Mouse (Mus musculus) frontal cortex, adult 2 months (tissue): ENCODE measurements at regions not wholly inside any gene's neighbourhood (a gene's known extent, or its start where the extent isn't known, plus 50 kb on each side); places are given as distances from the start of the nearest gene placed in this dataset.
"Not testable (repeated sequence)": the region's sequence is repeated elsewhere in the genome, so short reads cannot be mapped to it uniquely, and the experiment has no call there.

Experiments
- DNase-seq, 2 experiments: peaks; one replicate each; pipeline ENCODE4 v3.0.0; 2022; ENCODE audit warnings: low spot score in 1 of 2; ENCODE audit errors: extremely low spot score in 1 of 2

- not testable (repeated sequence) for DNase-seq
Measured at GRCm38 (mm10) chr6:64948839-64949238, 93.5 kb upstream of the Smarcad1 start.

GRCm38 (mm10) chr6:64961608-64962486, 80.5 kb upstream of the Smarcad1 start:
- no peak for DNase-seq

GRCm38 (mm10) chr6:64962612-64963011, 79.8 kb upstream of the Smarcad1 start:
- DNase-seq = no peak

- DNase-seq = no peak
Measured at GRCm38 (mm10) chr6:64964664-64965063, 77.7 kb upstream of the Smarcad1 start.

- DNase-seq = no peak
Measured at GRCm38 (mm10) chr6:64965203-64965602, 77.2 kb upstream of the Smarcad1 start.

GRCm38 (mm10) chr6:64970158-64970557, 72.2 kb upstream of the Smarcad1 start:
- DNase-seq = no peak

GRCm38 (mm10) chr6:64973968-64974367, 68.4 kb upstream of the Smarcad1 start:
- DNase-seq = peak in 1 of 2 experiments; percentile 36

GRCm38 (mm10) chr6:64974453-64974852, 67.9 kb upstream of the Smarcad1 start:
- not testable (repeated sequence) for DNase-seq

GRCm38 (mm10) chr6:64982132-64982531, 60.3 kb upstream of the Smarcad1 start:
- no peak for DNase-seq
